Mouse (Mus musculus): ENCODE results near the gene Fbxo11.
"Not testable (repeated sequence)": the region's sequence is repeated elsewhere in the genome, so short reads cannot be mapped to it uniquely, and the experiment has no call there.

Fbxo11 gene

GRCm38 (mm10) chr17:87958283-87958682, 106.8 kb downstream of the Fbxo11 start:
- DNase-seq: no peak

- no peak for DNase-seq
Measured at GRCm38 (mm10) chr17:87957096-87957840, 107.8 kb downstream of the Fbxo11 start.

GRCm38 (mm10) chr17:87954618-87955124, 110.4 kb downstream of the Fbxo11 start:
- not testable (repeated sequence) for DNase-seq

GRCm38 (mm10) chr17:87948965-87949584, 116.0 kb downstream of the Fbxo11 start:
- peak; percentile 82 for DNase-seq

All from right cerebral cortex, postnatal 25 days (tissue).